Mouse (Mus musculus) left cerebral cortex, adult 6 months (tissue): ENCODE results near the gene Olfr458. TPM values are rescaled to one million over a fixed set of nuclear protein-coding genes. Genes with fewer than 3 reads are reported as not detected.

ENCODE experiments used
- long read RNA-seq, 2 experiments: library from polyadenylated mRNA; unstranded; transcript quantifications; one replicate each; pipeline ENCODE4 v2.0.0; 2019 to 2020
- polyA plus RNA-seq: library from polyadenylated mRNA; unstranded; fragments of <200 nt; fragmentation: Nextera tagmentation; gene quantifications from 2 replicates; pipeline ENCODE4 v1.2.3, GENCODE M21; 2021

The Olfr458 gene
- not detected in 2 replicates for polyA plus RNA-seq
- long read RNA-seq, experiment 1, result 0 reads
- long read RNA-seq, experiment 2, result 0 reads

DNA sequence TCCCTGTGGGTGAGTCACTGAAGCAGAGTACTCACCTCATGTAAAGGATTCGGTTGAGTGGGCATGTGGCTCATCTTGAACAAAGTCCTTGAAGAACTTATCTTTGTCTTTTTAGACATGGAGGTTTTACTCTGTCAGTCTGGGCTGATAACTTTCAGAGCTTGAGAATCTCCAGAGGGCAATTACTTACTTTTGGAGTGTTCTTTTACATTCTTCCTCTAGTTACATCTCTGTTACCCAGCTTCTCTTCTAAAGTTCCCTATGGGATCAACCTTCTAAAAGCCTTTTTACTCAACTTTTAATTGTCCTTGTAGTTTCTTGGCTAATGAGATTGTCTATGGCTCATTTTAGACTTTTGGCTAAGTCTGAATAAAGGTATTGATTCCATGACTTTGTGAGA is at the start of gene Olfr458:
Gene Olfr458, minus strand, starts transcription at position 101 of the 400 bp plus-strand sequence.

DNA sequence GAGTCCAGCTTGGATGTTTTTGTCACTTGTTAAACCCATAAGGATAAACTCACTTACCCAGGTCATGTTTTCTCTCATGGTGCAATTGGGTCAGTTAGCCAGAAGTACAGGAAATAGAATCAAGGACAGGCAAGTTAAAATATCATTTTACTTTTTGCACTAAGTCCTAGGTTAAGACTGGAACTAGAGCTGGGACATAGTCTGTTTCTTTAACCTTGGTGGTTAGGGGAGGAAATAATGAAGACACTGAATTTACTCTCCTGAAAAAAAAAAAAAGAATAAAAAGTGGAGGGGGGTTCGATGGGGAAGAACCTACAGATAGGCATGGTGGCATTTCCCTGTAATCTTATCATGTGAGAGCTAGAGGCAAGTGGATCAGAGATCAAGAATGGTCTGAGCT is 22.1 kb upstream of the Olfr458 start, which contains the start of gene Olfr456:
Gene Olfr456, minus strand, starts transcription at position 101 of the 400 bp plus-strand sequence.

DNA sequence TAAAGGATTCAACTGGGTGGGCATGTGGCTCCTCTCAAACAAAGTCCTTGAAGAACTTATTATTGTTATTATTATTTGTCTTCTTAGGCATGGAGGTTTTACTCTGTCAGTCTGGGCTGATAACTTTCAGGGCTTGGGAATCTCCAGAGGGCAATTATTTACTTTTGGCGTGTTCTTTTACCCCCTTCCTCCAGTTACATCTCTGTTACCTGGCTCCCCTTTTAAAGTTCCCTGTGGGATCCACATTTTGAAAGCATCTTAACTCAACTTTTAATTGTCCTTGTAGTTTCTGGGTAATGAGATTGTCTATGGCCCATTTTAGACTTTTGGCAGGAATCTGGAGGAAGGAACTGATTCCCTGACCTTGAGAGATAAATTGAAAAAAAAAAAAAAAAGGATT is 11.2 kb upstream of the Olfr458 start, which contains the start of gene Olfr457:
Gene Olfr457, minus strand, starts transcription at position 101 of the 400 bp plus-strand sequence.

DNA sequence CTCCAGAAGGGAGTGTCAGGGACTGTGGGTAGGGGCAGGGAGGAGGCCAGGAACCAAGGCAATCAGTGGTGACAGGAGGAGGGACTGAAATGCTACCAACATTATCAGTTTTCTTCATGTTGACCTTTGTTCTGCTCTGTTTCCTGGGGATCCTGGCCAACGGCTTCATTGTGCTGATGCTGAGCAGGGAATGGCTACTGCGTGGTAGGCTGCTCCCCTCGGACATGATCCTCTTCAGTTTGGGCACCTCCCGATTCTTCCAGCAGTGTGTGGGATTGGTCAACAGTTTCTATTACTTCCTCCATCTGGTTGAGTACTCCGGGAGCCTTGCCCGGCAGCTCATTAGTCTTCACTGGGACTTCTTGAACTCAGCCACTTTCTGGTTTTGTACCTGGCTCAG is 30.6 kb downstream of the Olfr458 start, which contains the start of gene Tas2r126:
Gene Tas2r126, plus strand, starts transcription at position 90 of the 400 bp plus-strand sequence.

Other genes starting within 250 kb of the Olfr458 start
- gene Tas2r144, start 249.9 kb downstream of the Olfr458 start, polyA plus RNA-seq, result not detected in 2 replicates
- 39.6 and 39.7 TPM in 2 replicates for gene Gstk1, start 219.3 kb downstream of the Olfr458 start, polyA plus RNA-seq
- gene Tmem139, start 203.2 kb downstream of the Olfr458 start, polyA plus RNA-seq, result not detected in 2 replicates
- gene Casp2, start 200.2 kb downstream of the Olfr458 start, polyA plus RNA-seq, result 3.1 and 4.3 TPM in 2 replicates
- 0.16 and 0.19 TPM in 2 replicates for gene Clcn1, start 178.5 kb downstream of the Olfr458 start, polyA plus RNA-seq
- 6.5 and 15.8 TPM in 2 replicates for gene Fam131b, start 140.6 kb downstream of the Olfr458 start, polyA plus RNA-seq
- gene Zyx, start 115.6 kb downstream of the Olfr458 start, polyA plus RNA-seq, result 9.2 and 25.8 TPM in 2 replicates
- gene Epha1, start 91.9 kb downstream of the Olfr458 start, polyA plus RNA-seq, result 0.11 TPM in 1 of 2 replicates, not detected in the other
- not detected in 2 replicates for gene Tas2r143, start 65.0 kb downstream of the Olfr458 start, polyA plus RNA-seq
- gene Tas2r135, start 59.8 kb downstream of the Olfr458 start, polyA plus RNA-seq, result not detected in 2 replicates
- not detected in 2 replicates for gene Tas2r126, start 30.7 kb downstream of the Olfr458 start, polyA plus RNA-seq
- 0.03 TPM in 1 of 2 replicates, not detected in the other for gene Olfr457, start 11.1 kb upstream of the Olfr458 start, polyA plus RNA-seq
- not detected in 2 replicates for gene Olfr456, start 22.0 kb upstream of the Olfr458 start, polyA plus RNA-seq
- gene Olfr455, start 82.4 kb upstream of the Olfr458 start, polyA plus RNA-seq, result not detected in 2 replicates
- not detected in 2 replicates for gene Tcaf3, start 132.5 kb upstream of the Olfr458 start, polyA plus RNA-seq
- 0.09 and 0.13 TPM in 2 replicates for gene Tcaf2, start 180.1 kb upstream of the Olfr458 start, polyA plus RNA-seq
- 76.2 and 83.4 TPM in 2 replicates for gene Tcaf1, start 244.9 kb upstream of the Olfr458 start, polyA plus RNA-seq